Mouse (Mus musculus) forebrain, embryonic 13.5 days (tissue): ENCODE measurements at regions not wholly inside any gene's neighbourhood (a gene's known extent, or its start where the extent isn't known, plus 50 kb on each side); places are given as distances from the start of the nearest gene placed in this dataset.
"Not testable (repeated sequence)": the region's sequence is repeated elsewhere in the genome, so short reads cannot be mapped to it uniquely, and the experiment has no call there.

Experiments used
- ATAC-seq: fragments of 200-750 bp; cut with Nextera tagmentation; 2 replicates; pipeline ENCODE4 v1.8.0; 2017
- H3K27ac ChIP-seq: fragments of 300-500 bp; sonication (generic); 2 replicates; pipeline ENCODE4 v1.5.1; 2015; ENCODE audit warnings: inconsistent platforms, mild to moderate bottlenecking, moderate library complexity
- H3K27me3 ChIP-seq: fragments of 300-500 bp; sonication (generic); 2 replicates; pipeline ENCODE4 v1.6.1; 2015; ENCODE audit warnings: mild to moderate bottlenecking, inconsistent platforms
- H3K36me3 ChIP-seq: fragments of 300-500 bp; sonication (generic); 2 replicates; pipeline ENCODE4 v1.6.1; 2015; ENCODE audit warnings: mild to moderate bottlenecking, inconsistent platforms; ENCODE audit not compliant: poor library complexity, severe bottlenecking
- H3K4me1 ChIP-seq: fragments of 300-500 bp; sonication (generic); 2 replicates; pipeline ENCODE4 v1.6.1; 2015; ENCODE audit warnings: inconsistent platforms
- H3K4me2 ChIP-seq: fragments of 300-500 bp; sonication (generic); 2 replicates; pipeline ENCODE4 v1.6.1; 2015; ENCODE audit warnings: inconsistent platforms, mild to moderate bottlenecking, moderate library complexity
- H3K4me3 ChIP-seq: fragments of 300-500 bp; sonication (generic); 2 replicates; pipeline ENCODE4 v1.5.1; 2015; ENCODE audit warnings: mild to moderate bottlenecking, inconsistent platforms
- H3K9ac ChIP-seq: fragments of 300-500 bp; sonication (generic); 2 replicates; pipeline ENCODE4 v1.6.1; 2015; ENCODE audit warnings: mild to moderate bottlenecking, inconsistent platforms
- H3K9me3 ChIP-seq: fragments of 300-500 bp; sonication (generic); replicated peaks from 2 replicates; pipeline ENCODE4 v1.6.1; 2016; ENCODE audit warnings: inconsistent platforms
- WGBS: fragments of 180-500 bp; shearing (Covaris S2); methylation state at CpG from one replicate; pipeline ENCODE4 v1.1.7; 2015; 5-methylcytosine and 5-hydroxymethylcytosine counted together

DNA sequence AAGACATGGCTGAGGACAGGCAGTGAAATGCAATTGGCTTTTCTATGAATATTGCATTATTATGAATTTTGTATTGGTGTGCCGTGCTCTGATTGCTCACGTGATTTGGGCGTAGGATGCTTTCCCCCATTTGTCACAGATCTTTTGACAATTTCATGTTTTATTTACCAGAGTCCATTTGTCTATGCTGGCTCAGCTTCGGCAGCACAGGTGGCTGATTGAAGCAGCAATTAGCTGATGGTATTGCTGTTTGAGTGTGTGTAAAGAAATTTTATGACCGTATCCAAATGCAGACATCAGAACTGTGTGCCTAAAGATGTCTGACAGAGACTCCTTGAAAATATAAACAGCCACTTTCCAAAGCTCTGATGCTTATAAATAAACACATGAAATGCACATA lies 498.5 kb upstream of the Akr1e1 start:
- Histone ChIP-seq H3K4me3 (no peak overlapping the region), H3K4me2 (no peak overlapping the region), H3K36me3 (no peaks in the 10 kb centered on the region), H3K4me1 (no peaks in the 10 kb centered on the region), H3K27ac (no peak overlapping the region), H3K27me3 (no peaks in the 10 kb centered on the region), H3K9me3 (no peaks in the 10 kb centered on the region), H3K9ac (no peak overlapping the region)
- ATAC-seq: peak; percentile 59; the same call in 1 of the 2 replicates
- WGBS: 86% methylated on average over 5 of the region's 5 CpGs

DNA sequence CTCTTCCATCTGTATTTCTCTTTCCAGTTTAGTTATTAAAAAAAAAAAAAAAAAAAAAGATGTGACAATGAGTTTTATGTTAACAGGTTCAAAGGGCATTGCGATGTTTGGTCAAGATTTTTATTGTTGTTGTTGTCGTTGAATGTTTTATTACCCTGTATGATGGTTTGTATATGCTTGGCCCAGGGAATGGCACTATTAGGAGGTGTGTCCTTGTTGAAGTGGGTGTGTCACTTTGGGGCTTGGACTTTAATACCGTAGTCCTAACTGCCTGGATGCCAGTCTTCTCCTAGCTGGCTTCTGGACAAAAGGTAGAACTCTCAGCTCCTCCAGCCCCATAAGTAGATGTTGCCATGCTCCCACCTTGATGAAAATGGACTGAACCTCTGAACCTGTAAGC lies 545.9 kb upstream of the Akr1e1 start:
- Histone ChIP-seq H3K27me3 (no peaks in the 10 kb centered on the region), H3K27ac (no peak overlapping the region), H3K36me3 (no peaks in the 10 kb centered on the region), H3K4me3 (no peak overlapping the region), H3K9ac (no peak overlapping the region), H3K9me3 (no peaks in the 10 kb centered on the region), H3K4me2 (no peak overlapping the region), H3K4me1 (peaks cover 2% of the 10 kb centered on the region; the same call in 1 of the 2 replicates)
- no peak for ATAC-seq
- WGBS: 95% methylated on average over 3 of the region's 3 CpGs

DNA sequence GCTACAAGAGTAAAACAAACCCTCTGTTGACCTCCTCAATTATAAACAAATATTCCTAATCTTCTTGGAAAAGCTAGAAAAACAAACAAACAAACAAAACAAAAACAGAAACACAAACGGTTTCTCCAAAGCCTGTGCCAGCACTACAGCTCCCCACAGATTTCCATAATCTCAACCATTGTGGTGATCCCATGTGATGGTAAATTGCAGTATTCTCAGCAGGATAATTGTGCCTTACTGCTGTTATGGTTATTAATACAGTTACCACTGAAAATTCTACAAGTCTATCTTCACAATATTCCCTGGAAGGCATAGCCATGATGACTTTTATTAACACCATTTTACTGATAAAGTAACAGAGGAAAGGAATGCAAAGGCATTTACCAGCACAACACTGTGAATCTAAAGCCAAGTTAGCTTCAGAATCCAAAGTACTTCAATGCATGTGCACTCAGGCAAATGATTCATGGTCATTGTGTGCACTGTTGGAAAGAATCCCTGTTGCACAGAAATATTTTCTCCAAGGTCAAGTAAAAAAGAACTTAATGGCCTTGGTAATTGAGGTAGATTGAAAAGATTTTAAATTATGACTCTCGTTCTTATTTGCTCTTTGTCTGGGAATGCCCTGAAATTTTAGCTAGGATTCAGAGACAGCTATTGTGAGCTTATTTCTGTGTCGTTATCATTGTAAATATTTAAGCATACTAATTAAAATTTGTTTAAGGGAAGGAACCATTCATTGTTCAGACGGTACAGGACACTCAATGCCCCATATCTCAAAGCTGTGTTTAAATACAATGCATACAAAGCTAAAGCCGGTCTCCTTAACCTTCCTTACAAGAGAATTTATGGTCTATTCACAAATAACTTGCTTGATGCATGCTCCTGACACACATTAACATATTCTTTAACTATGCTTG lies 551.1 kb upstream of the Akr1e1 start:
- Histone ChIP-seq H3K9ac (no peak overlapping the region), H3K4me3 (no peak overlapping the region), H3K4me1 (peaks cover 4% of the 10 kb centered on the region; the same call in 1 of the 2 replicates), H3K4me2 (no peak overlapping the region), H3K27ac (no peak overlapping the region), H3K27me3 (no peaks in the 10 kb centered on the region), H3K36me3 (no peaks in the 10 kb centered on the region), H3K9me3 (no peaks in the 10 kb centered on the region)
- ATAC-seq: peak; percentile 57; the same call in 1 of the 2 replicates
- 7% methylated on average over 5 of the region's 5 CpGs for WGBS

DNA sequence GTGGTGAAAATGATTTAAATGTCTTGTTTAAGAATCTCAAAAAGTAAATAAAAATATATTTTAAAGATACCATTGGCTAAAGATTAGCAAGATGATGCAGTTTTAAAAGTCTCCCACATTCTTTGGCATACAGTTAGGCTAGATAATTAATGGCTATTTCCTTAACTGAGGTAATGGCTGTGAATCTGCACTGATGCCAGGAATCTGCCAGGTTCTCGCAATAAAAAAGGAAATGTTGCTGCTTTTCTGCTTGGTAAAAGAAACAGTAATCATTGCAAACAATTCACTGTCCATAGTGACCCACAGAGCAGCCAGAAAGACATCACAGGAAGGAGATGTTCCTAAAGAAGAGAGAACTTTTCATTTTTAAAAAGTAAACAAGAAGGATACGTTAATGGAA lies 557.7 kb upstream of the Akr1e1 start:
- Histone ChIP-seq H3K4me3 (no peak overlapping the region), H3K4me2 (no peak overlapping the region), H3K9me3 (no peaks in the 10 kb centered on the region), H3K9ac (no peak overlapping the region), H3K36me3 (no peaks in the 10 kb centered on the region), H3K4me1 (no peaks in the 10 kb centered on the region), H3K27me3 (no peaks in the 10 kb centered on the region), H3K27ac (no peak overlapping the region)
- ATAC-seq: no peak
- WGBS: 75% methylated on average over 2 of the region's 2 CpGs

DNA sequence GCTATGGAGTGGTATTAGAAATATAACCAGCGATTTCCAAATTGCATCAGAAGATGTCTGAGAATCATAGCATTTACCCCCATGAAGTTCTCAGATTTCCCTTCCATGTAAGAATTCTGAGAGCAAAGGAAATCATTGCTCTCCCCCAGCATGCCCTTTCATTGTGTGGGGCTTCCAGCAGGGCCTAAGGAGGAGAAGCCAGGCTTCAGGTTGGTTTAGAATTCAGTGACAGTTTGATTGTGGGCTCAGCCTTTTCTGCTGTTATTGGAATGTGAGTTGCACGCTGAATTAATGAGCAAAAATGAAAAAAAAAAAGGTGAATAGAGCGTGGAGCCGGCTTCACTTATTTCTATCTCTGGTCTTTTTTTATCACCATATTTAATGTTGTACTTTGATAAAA lies 570.0 kb upstream of the Akr1e1 start:
- Histone ChIP-seq H3K4me3 (no peak overlapping the region), H3K36me3 (no peaks in the 10 kb centered on the region), H3K4me1 (peaks cover 5% of the 10 kb centered on the region), H3K27me3 (no peaks in the 10 kb centered on the region), H3K9me3 (no peaks in the 10 kb centered on the region), H3K27ac (no peak overlapping the region), H3K9ac (no peak overlapping the region), H3K4me2 (no peak overlapping the region)
- WGBS: 54% methylated on average over 4 of the region's 4 CpGs
- no peak for ATAC-seq

DNA sequence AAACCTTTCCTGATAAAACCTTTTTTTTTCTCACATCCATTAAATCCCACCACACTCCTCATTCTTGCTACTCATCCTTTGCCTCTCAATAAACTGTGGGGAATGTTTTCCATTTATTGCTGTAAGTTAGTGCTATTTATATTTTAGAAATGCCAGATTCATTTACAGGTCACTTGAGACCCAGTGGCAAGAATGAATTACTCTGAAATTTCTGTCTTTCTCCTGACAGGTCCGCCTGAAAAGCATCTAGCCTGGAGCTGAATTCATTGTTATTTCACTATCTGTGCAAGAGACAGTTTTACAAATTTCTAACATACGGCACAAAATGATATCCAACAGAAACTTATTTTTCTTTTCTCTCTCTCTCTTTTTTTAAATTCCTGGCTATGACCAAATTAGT lies 570.6 kb upstream of the Akr1e1 start:
- Histone ChIP-seq H3K4me3 (no peak overlapping the region), H3K36me3 (no peaks in the 10 kb centered on the region), H3K9ac (no peak overlapping the region), H3K27ac (no peak overlapping the region), H3K27me3 (no peaks in the 10 kb centered on the region), H3K4me2 (no peak overlapping the region), H3K9me3 (no peaks in the 10 kb centered on the region), H3K4me1 (peaks cover 5% of the 10 kb centered on the region)
- 71% methylated on average over 2 of the region's 2 CpGs for WGBS
- ATAC-seq: no peak

DNA sequence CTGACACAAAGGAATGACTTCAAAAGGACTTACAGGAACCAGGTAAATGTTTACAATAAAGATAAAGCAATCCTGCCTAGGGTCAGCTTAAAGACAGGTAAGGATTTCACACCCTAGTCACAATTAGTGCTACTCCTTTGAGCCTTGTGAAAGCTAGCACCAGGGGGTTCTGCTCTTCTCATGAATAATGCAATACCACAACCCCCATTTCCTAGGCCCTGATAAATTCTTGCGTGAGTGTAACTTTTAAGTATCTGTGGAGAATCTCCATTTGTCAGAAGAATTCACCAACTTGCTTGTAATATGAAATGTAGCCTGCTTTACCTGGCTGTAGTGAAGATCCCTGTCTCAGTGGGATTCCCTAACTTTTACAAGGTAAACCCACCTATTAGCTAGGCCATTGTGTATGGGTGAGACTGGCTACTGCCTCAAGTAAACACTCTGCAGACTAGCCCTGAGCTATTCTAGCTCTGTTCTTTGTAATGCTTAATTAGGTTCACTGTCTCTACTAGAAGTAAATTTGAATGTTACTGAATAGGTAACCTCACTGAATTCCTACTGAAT lies 576.3 kb upstream of the Akr1e1 start:
- ATAC-seq, H3K36me3 ChIP-seq, H3K9me3 ChIP-seq, H3K27me3 ChIP-seq, H3K4me2 ChIP-seq, H3K4me3 ChIP-seq, H3K4me1 ChIP-seq, H3K9ac ChIP-seq, H3K27ac ChIP-seq: not testable (repeated sequence)
- WGBS: 18% methylated on average over 1 of the region's 1 CpGs

DNA sequence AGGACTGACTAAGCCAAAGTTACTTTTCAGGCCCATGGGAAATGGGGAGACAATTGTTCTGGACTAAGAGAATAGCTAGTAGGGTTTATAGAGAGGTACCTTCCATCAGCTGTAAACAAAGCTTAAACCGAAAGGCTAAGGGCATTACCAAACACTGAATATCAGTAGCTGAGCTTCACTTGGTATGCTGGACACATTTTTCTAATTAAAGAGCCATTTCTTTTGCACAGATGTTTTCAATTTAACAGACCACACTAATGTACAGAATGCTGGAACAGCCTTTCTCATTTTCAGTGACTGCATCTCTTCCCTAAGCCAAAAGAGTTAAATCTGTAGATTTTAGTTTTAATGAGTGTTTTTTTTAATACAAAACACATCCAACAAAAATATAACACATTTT lies 593.8 kb upstream of the Akr1e1 start:
- no peaks in the 10 kb centered on the region for H3K9me3 ChIP-seq
- H3K4me2 ChIP-seq: no peak overlapping the region
- H3K9ac ChIP-seq: no peak overlapping the region
- H3K36me3 ChIP-seq: no peaks in the 10 kb centered on the region
- H3K4me3 ChIP-seq: no peak overlapping the region
- ATAC-seq: no peak
- H3K27ac ChIP-seq: no peak overlapping the region
- WGBS: 77% methylated on average over 1 of the region's 1 CpGs
- H3K27me3 ChIP-seq: no peaks in the 10 kb centered on the region
- H3K4me1 ChIP-seq: no peaks in the 10 kb centered on the region

DNA sequence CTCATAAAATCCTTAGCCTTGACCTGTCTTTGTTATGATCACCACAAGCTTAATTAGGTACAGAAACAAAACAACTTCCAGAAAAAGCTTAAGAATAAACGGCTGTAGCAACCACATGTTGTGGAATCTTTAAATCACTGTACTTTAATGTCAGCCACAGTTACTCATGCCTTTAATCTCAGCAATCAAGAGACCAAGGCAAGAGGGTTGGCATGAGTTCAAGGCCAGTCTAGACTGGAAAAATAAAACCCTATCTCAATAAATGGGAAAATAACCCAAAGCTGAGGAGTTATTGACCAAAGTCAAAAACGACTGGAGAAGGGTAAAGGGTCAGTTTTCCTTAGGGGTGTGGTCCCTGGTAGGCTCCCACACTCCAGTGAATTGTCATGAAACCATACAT lies 595.2 kb upstream of the Akr1e1 start:
- no peak overlapping the region for H3K4me3 ChIP-seq
- no peaks in the 10 kb centered on the region for H3K4me1 ChIP-seq
- H3K9ac ChIP-seq: no peak overlapping the region
- H3K27ac ChIP-seq: no peak overlapping the region
- H3K27me3 ChIP-seq: no peaks in the 10 kb centered on the region
- no peak for ATAC-seq
- WGBS: 54% methylated on average over 2 of the region's 2 CpGs
- H3K9me3 ChIP-seq: no peaks in the 10 kb centered on the region
- no peak overlapping the region for H3K4me2 ChIP-seq
- H3K36me3 ChIP-seq: no peaks in the 10 kb centered on the region

DNA sequence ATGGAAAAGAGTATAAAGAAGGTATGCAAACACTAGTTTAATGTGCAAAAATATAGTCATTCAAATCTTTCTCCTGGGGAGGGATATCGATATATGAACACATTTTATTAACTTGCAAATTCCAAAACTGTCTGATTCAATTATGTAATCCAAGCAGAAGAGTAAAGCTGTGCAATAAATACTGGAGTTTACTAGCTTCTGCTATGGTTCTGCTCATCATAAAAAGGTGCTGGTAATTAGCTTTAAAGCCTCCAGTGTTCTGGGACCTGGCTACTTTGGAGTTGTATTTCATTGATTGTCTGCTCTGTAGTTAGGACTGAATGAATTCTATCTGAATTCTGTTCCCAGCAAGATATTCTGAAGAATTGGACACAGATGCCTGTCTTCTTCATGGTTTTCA lies 602.7 kb upstream of the Akr1e1 start:
- no peaks in the 10 kb centered on the region for H3K9me3 ChIP-seq
- H3K36me3 ChIP-seq: no peaks in the 10 kb centered on the region
- H3K4me3 ChIP-seq: no peak overlapping the region
- H3K27me3 ChIP-seq: no peaks in the 10 kb centered on the region
- H3K9ac ChIP-seq: no peak overlapping the region
- H3K4me2 ChIP-seq: no peak overlapping the region
- 93% methylated on average over 1 of the region's 1 CpGs for WGBS
- H3K4me1 ChIP-seq: no peaks in the 10 kb centered on the region
- no peak overlapping the region for H3K27ac ChIP-seq
- no peak for ATAC-seq

DNA sequence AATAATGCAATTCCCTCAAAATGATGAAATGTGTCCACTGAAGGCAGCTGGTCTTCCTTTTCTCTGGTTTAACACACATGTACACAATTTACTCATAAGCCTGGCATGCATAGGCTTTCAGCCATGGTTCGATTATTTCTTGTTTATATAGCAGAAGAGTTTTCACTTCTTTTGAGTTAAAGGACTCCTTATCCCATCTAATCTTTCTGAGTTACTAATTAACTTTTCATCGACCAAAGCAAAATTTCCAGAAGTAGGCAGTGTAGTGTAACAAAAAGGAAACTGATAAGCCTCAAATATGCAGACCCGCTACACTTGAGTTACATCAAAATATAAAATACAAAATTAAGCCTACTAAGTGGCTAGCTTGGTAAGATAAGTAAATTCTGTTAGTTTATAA lies 620.5 kb upstream of the Akr1e1 start:
- Histone ChIP-seq H3K27ac (no peak overlapping the region), H3K4me1 (no peaks in the 10 kb centered on the region), H3K4me2 (no peak overlapping the region), H3K9ac (no peak overlapping the region), H3K27me3 (no peaks in the 10 kb centered on the region), H3K4me3 (no peak overlapping the region), H3K36me3 (no peaks in the 10 kb centered on the region), H3K9me3 (no peaks in the 10 kb centered on the region)
- ATAC-seq: no peak
- WGBS: 89% methylated on average over 3 of the region's 3 CpGs

DNA sequence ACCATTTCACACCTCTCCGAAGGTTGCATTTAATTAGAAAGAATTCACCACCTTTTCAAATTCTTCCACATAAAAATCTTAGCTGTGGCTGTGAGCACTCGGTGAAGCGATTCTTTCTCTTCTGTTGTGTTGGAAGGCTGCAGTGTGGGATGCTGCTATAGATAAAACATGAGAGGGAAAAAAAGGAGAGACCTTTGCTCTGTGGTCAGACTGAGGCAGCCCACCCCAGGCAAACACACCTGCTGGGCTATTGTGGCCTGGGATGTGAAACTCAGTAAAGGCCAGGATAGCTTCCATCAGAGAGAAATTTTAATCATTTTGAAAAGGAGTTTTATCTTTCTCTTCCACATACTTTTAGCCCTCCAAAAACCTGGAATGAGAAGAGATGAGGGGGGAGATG lies 625.3 kb upstream of the Akr1e1 start:
- no peak for ATAC-seq
- Histone ChIP-seq H3K36me3 (no peaks in the 10 kb centered on the region), H3K9ac (no peak overlapping the region), H3K9me3 (no peaks in the 10 kb centered on the region), H3K4me3 (no peak overlapping the region), H3K4me1 (no peaks in the 10 kb centered on the region), H3K4me2 (no peak overlapping the region), H3K27me3 (no peaks in the 10 kb centered on the region), H3K27ac (no peak overlapping the region)
- WGBS: 65% methylated on average over 3 of the region's 3 CpGs

DNA sequence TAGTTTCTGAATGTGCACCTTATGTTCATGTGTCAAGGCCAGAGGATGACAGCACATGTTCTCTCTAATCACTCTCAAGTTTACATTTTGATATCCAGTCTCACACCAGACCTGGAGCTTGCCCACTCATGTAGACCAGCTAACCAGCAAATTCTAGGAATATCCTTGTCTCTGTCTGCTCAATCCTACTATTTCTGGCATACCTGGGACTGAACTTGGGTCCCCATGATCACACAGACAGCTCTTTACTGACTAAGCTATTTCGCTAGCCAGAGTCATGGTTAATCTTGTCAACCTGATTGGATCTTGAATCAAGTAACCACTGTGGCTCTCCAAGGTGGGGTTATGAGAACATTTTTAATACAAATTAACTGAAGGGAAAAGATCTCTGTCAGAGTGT lies 625.9 kb upstream of the Klf6 start:
- no peaks in the 10 kb centered on the region for H3K36me3 ChIP-seq
- H3K9me3 ChIP-seq: no peaks in the 10 kb centered on the region
- whole genome bisulfite sequencing: 97% methylated on average over 1 of the region's 1 CpGs
- ATAC-seq: no peak
- no peaks in the 10 kb centered on the region for H3K4me1 ChIP-seq
- no peak overlapping the region for H3K4me3 ChIP-seq
- H3K27me3 ChIP-seq: no peaks in the 10 kb centered on the region
- no peak overlapping the region for H3K9ac ChIP-seq
- no peak overlapping the region for H3K27ac ChIP-seq
- H3K4me2 ChIP-seq: no peak overlapping the region
